Mouse (Mus musculus) midbrain, embryonic 11.5 days (tissue): Measurements from ENCODE around the gene Bcas1. TPM values are rescaled to one million over a fixed set of nuclear protein-coding genes. Genes with fewer than 3 reads are reported as not detected.

ENCODE experiments used
- ATAC-seq: fragments of 200-750 bp; cut with Nextera tagmentation; 2 replicates; pipeline ENCODE4 v1.8.0; 2017; ENCODE audit warnings: moderate TSS enrichment, moderate library complexity; ENCODE audit not compliant: low FRiP score
- DNase-seq: peaks from one replicate; pipeline ENCODE4 v3.0.0; 2015; ENCODE audit warnings: low spot score; ENCODE audit errors: missing footprints
- H3K27ac ChIP-seq: fragments of 300-500 bp; sonication (generic); 2 replicates; pipeline ENCODE4 v1.5.1; 2014; ENCODE audit warnings: low read depth, low read length
- H3K27me3 ChIP-seq: fragments of 300-500 bp; sonication (generic); 2 replicates; pipeline ENCODE4 v1.6.1; 2014; ENCODE audit warnings: mild to moderate bottlenecking, low read length, moderate library complexity, mixed read lengths; ENCODE audit not compliant: control insufficient read depth, insufficient read depth
- H3K36me3 ChIP-seq: fragments of 300-500 bp; sonication (generic); 2 replicates; pipeline ENCODE4 v1.6.1; 2014; ENCODE audit warnings: mild to moderate bottlenecking, low read length, moderate library complexity, mixed read lengths; ENCODE audit not compliant: control insufficient read depth, insufficient read depth
- H3K4me1 ChIP-seq: fragments of 300-500 bp; sonication (generic); 2 replicates; pipeline ENCODE4 v1.6.1; 2014; ENCODE audit warnings: low read length; ENCODE audit not compliant: control insufficient read depth, insufficient read depth
- H3K4me2 ChIP-seq: fragments of 300-500 bp; sonication (generic); 2 replicates; pipeline ENCODE4 v1.6.1; 2014; ENCODE audit warnings: mild to moderate bottlenecking, moderate library complexity
- H3K4me3 ChIP-seq: fragments of 300-500 bp; sonication (generic); 2 replicates; pipeline ENCODE4 v1.5.1; 2014; ENCODE audit warnings: low read depth, low read length
- H3K9ac ChIP-seq: fragments of 300-500 bp; sonication (generic); 2 replicates; pipeline ENCODE4 v1.6.1; 2014; ENCODE audit warnings: low read length
- H3K9me3 ChIP-seq: fragments of 300-500 bp; sonication (generic); 2 replicates; pipeline ENCODE4 v1.6.1; 2016; ENCODE audit warnings: low read length; ENCODE audit not compliant: control insufficient read depth
- WGBS: fragments of 180-500 bp; shearing (Covaris S2); extraction: QIAGEN DNeasy Blood & Tissue Kit; methylation state at CpG from one replicate; pipeline ENCODE4 v1.1.7; 2014; 5-methylcytosine and 5-hydroxymethylcytosine counted together
- polyA plus RNA-seq: library from polyadenylated mRNA; unstranded; fragments of >200 nt; fragmentation: Nextera tagmentation; extraction: Ambion mirVana; gene quantifications from 2 replicates; pipeline ENCODE4 v1.2.1, GENCODE M21; 2014

Gene Bcas1
- polyA plus RNA-seq, 1 experiment from 2014 or later, result 2.4 TPM

DNA sequence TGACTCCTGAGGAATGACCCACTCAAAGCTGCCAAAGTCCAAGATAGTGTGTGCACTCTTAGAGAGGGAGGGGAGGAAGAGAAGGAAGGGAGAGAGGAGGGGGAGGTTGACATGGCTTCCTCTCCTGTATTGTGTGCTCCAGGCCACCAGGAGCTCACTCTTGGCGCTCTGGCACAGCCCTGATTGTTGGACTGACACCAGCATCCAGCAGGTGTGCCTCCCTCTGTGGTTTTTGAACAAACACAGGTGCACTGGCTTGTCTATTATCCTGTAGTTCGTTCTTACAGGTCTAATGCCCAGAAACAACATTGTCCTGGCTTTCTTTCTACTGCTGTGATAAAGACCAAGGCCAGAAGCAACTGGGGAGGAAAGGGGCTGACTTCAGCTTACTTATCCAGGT is 95.8 kb downstream of the Bcas1 start:
- Histone ChIP-seq H3K27ac (no peak overlapping the region), H3K36me3 (no peaks in the 10 kb centered on the region), H3K4me2 (no peak overlapping the region), H3K4me1 (no peaks in the 10 kb centered on the region; the same call in 1 of the 2 replicates), H3K27me3 (no peaks in the 10 kb centered on the region), H3K4me3 (no peak overlapping the region), H3K9ac (no peak overlapping the region), H3K9me3 (no peaks in the 10 kb centered on the region)
- WGBS, result 76% methylated on average over 2 of the region's 2 CpGs
- DNase-seq, result no peak
- no peak for ATAC-seq

DNA sequence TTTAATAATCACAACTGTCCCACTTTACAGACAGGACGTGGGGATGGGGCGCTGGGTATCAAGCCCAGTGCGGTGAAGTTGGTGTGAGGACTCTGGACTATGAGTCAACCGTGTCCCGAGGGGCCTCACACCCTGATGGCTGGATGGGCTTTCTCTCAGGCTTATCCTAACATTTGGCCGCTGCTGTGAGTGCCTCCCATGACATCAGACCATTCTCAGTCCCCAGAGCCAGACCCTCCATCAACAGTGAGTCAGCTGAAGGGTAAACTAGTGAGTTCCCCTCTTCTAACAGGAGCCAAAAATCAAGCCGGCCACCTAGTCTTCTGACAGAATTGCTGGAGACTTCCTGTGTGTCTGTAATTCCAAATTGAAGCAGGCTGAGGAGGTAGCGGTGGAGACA is 97.2 kb downstream of the Bcas1 start:
- no peaks in the 10 kb centered on the region for H3K36me3 ChIP-seq
- no peak for DNase-seq
- H3K4me2 ChIP-seq, result no peak overlapping the region
- no peaks in the 10 kb centered on the region for H3K27me3 ChIP-seq
- H3K9ac ChIP-seq, result no peak overlapping the region
- no peaks in the 10 kb centered on the region for H3K4me1 ChIP-seq
- no peak overlapping the region for H3K27ac ChIP-seq
- no peak for ATAC-seq
- H3K9me3 ChIP-seq, result no peaks in the 10 kb centered on the region
- WGBS, result 90% methylated on average over 8 of the region's 8 CpGs
- H3K4me3 ChIP-seq, result no peak overlapping the region

- no peak for ATAC-seq
- no peaks in the 10 kb centered on the region for H3K4me1 ChIP-seq
- H3K27me3 ChIP-seq, result no peaks in the 10 kb centered on the region
- H3K36me3 ChIP-seq, result no peaks in the 10 kb centered on the region
- no peak overlapping the region for H3K27ac ChIP-seq
- no peak overlapping the region for H3K4me3 ChIP-seq
- 94% methylated on average over 13 of the region's 13 CpGs for WGBS
- H3K9ac ChIP-seq, result no peak overlapping the region
- DNase-seq, result no peak
- H3K4me2 ChIP-seq, result no peak overlapping the region
- no peaks in the 10 kb centered on the region for H3K9me3 ChIP-seq
Measured at GRCm38 (mm10) chr2:170329921-170330320, 97.7 kb downstream of the Bcas1 start.

GRCm38 (mm10) chr2:170323925-170324347 is 103.7 kb downstream of the Bcas1 start:
- peak overlapping the region; percentile 57 for H3K9ac ChIP-seq
- peak overlapping the region; percentile 48 for H3K4me2 ChIP-seq
- no peaks in the 10 kb centered on the region for H3K36me3 ChIP-seq
- WGBS, result 3% methylated on average over 19 of the region's 19 CpGs
- peak; percentile 96 for DNase-seq
- ATAC-seq, result peak; percentile 79
- H3K4me1 ChIP-seq, result peaks cover 10% of the 10 kb centered on the region
- H3K9me3 ChIP-seq, result no peaks in the 10 kb centered on the region
- no peaks in the 10 kb centered on the region for H3K27me3 ChIP-seq
- no peak overlapping the region for H3K27ac ChIP-seq
- H3K4me3 ChIP-seq, result peak overlapping the region; percentile 21

- H3K27me3 ChIP-seq, result no peaks in the 10 kb centered on the region
- DNase-seq, result no peak
- no peak for ATAC-seq
- H3K27ac ChIP-seq, result no peak overlapping the region
- WGBS, result 59% methylated on average over 3 of the region's 3 CpGs
- H3K9me3 ChIP-seq, result no peaks in the 10 kb centered on the region
- H3K9ac ChIP-seq, result no peak overlapping the region
- H3K4me3 ChIP-seq, result no peak overlapping the region
- no peaks in the 10 kb centered on the region for H3K36me3 ChIP-seq
- H3K4me1 ChIP-seq, result peaks cover 14% of the 10 kb centered on the region
- no peak overlapping the region for H3K4me2 ChIP-seq
Measured at GRCm38 (mm10) chr2:170322013-170322414, 105.6 kb downstream of the Bcas1 start.

DNA sequence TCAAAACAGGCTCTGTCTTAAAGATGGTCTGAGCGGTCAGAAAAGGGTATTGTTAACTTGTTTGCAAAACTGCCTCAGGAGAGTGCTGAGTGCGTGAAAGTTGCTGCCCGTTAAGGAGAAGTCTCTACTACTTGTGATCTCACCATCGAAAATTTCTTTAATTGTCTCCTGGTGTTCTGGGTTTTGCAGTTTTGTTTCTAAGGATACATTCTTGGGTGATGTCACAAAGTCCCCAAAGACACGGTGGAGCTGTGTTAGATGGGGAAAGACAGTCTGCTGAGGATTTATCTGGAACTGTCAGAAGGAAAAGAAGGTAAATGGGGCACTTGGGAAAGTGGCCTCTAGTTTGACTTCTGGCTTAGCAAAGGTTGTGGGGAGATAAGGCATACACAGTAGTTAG is 106.1 kb downstream of the Bcas1 start:
- peak; percentile 75 for DNase-seq
- no peak for ATAC-seq
- no peaks in the 10 kb centered on the region for H3K27me3 ChIP-seq
- WGBS, result 71% methylated on average over 5 of the region's 5 CpGs
- H3K4me2 ChIP-seq, result no peak overlapping the region
- H3K4me3 ChIP-seq, result no peak overlapping the region
- H3K9me3 ChIP-seq, result no peaks in the 10 kb centered on the region
- no peak overlapping the region for H3K9ac ChIP-seq
- H3K27ac ChIP-seq, result no peak overlapping the region
- H3K36me3 ChIP-seq, result no peaks in the 10 kb centered on the region
- peaks cover 14% of the 10 kb centered on the region for H3K4me1 ChIP-seq

GRCm38 (mm10) chr2:170319533-170320463 is 107.8 kb downstream of the Bcas1 start:
- H3K4me1 ChIP-seq, result peaks cover 14% of the 10 kb centered on the region
- no peaks in the 10 kb centered on the region for H3K27me3 ChIP-seq
- H3K27ac ChIP-seq, result peak overlapping the region; percentile 56; the same call in 1 of the 2 replicates
- H3K4me3 ChIP-seq, result peak overlapping the region; percentile 30
- H3K9ac ChIP-seq, result peak overlapping the region; percentile 73
- no peaks in the 10 kb centered on the region for H3K36me3 ChIP-seq
- peak; percentile 91 for DNase-seq
- H3K4me2 ChIP-seq, result peak overlapping the region; percentile 63
- H3K9me3 ChIP-seq, result no peaks in the 10 kb centered on the region
- 25% methylated on average over 20 of the region's 20 CpGs for WGBS
- ATAC-seq, result peak; percentile 63

DNA sequence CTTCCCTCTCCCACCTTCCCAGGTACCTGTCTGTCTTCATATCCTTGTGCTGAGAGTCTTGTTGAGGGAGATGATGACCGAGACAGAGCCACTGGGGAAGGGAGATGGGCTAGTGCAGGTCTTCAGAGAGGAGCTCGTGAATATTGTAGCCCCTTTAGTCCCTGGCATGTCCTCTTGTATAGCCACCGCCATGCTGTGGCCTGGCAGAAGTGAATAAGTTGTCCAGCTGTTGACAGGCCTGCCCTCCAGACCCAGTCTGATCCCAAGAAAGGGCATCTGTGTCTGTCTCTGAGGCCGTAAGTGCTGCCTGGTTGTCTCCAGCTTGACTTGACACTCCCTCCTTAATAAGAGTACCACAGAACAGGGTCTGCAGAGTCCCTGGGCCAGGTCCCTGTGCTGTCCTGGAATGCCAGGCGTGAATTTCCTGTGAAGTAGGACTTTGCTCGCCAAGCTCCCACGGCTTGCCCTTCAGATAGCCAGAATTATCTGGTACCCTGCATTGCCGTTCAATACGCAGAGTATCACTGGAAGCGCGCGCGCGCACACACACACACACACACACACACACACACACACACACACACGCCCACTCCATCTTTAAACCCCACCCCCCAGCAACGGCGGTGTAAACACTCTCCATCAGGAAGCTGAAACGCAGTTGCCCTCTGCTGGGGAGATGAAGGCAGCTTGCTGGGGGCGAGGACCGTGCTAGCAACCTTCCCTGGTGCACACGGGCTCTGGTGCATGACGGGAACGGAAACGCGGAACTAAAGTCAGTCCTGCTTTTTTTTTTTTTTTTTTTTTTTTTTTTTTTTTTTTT is 108.7 kb downstream of the Bcas1 start:
- Histone ChIP-seq H3K9ac (peak overlapping the region; percentile 54), H3K27ac (peak overlapping the region; percentile 25; the same call in 1 of the 2 replicates), H3K36me3 (no peaks in the 10 kb centered on the region), H3K9me3 (no peaks in the 10 kb centered on the region), H3K4me3 (peak overlapping the region; percentile 30), H3K4me1 (peaks cover 14% of the 10 kb centered on the region), H3K27me3 (no peaks in the 10 kb centered on the region), H3K4me2 (peak overlapping the region; percentile 63)
- ATAC-seq (peak; percentile 93), DNase-seq (peak; percentile 97)
- WGBS, result 7% methylated on average over 25 of the region's 25 CpGs

DNA sequence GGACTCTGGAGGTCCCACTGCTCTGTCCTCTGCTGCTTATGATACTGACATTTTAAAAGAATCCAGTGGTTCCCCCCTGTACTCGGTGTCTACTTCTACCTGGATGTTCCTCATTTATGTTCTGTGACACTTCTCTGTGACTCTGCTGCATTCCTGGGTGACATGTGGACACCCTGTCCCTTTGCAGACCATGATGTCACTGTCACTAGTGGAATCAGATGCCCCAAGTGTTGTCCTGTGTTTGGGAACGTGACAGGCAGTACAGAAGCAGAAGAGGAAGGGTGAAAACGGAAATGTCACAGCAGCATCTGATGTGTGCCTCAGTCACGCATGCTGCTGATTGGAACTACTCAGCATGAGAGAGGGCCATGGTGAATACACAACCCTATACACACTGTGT is 110.9 kb downstream of the Bcas1 start:
- Histone ChIP-seq H3K9me3 (no peaks in the 10 kb centered on the region), H3K9ac (no peak overlapping the region), H3K27me3 (no peaks in the 10 kb centered on the region), H3K4me1 (peaks cover 9% of the 10 kb centered on the region), H3K4me3 (no peak overlapping the region), H3K36me3 (no peaks in the 10 kb centered on the region), H3K27ac (no peak overlapping the region), H3K4me2 (no peak overlapping the region)
- DNase-seq, result peak; percentile 31
- 91% methylated on average over 4 of the region's 4 CpGs for WGBS
- ATAC-seq, result no peak
